Mouse (Mus musculus) erythroblast, adult 5-6 weeks (primary cell): ENCODE data around the gene Txk. TPM values are rescaled to one million over a fixed set of nuclear protein-coding genes. Genes with fewer than 3 reads are reported as not detected.

Experiments used
- ATAC-seq: replicated peaks from 2 replicates; pipeline ENCODE4 v1.8.0; 2016; ENCODE audit warnings: moderate number of reproducible peaks, mild to moderate bottlenecking, moderate TSS enrichment, inconsistent platforms; ENCODE audit not compliant: poor library complexity, low FRiP score, severe bottlenecking
- total RNA-seq, 2 experiments: library from RNA; stranded (forward) in 1 of 2; stranded (reverse) in 1 of 2; fragments of 150-400 nt in 1 of 2; fragments of 200-764, 138-1000 nt in 1 of 2; gene quantifications; 2 replicates each; pipeline versions ENCODE4 v1.2.3 to v1.2.4; 2015 to 2017; ENCODE audit warnings: low replicate concordance in 2 of 2

The Txk gene
- 0.63 TPM in 1 of 2 replicates, not detected in the other for total RNA-seq (2015; ENCODE audit: low replicate concordance)
- total RNA-seq (2017; ENCODE audit: low replicate concordance), result 0.68 and 1.4 TPM in 2 replicates

- ATAC-seq, result no peak
Observed at GRCm38 (mm10) chr5:72752585-72752984, at the start of gene Txk. Txk (minus strand) TSS chr5:72752777.

GRCm38 (mm10) chr5:72798563-72798962 is 46.0 kb upstream of the Txk start:
- no peak for ATAC-seq

- no peak for ATAC-seq
Observed at GRCm38 (mm10) chr5:72796186-72796613, 43.6 kb upstream of the Txk start.

GRCm38 (mm10) chr5:72793309-72793850 is 40.8 kb upstream of the Txk start:
- ATAC-seq, result no peak

GRCm38 (mm10) chr5:72791789-72792188 is 39.2 kb upstream of the Txk start:
- ATAC-seq, result no peak

- no peak for ATAC-seq
Observed at GRCm38 (mm10) chr5:72791386-72791785, 38.8 kb upstream of the Txk start.

GRCm38 (mm10) chr5:72785451-72785850 is 32.9 kb upstream of the Txk start:
- no peak for ATAC-seq

GRCm38 (mm10) chr5:72784719-72785118 is 32.1 kb upstream of the Txk start:
- no peak for ATAC-seq

GRCm38 (mm10) chr5:72783957-72784356 is 31.4 kb upstream of the Txk start:
- no peak for ATAC-seq

GRCm38 (mm10) chr5:72783123-72783522 is 30.5 kb upstream of the Txk start:
- no peak for ATAC-seq

- ATAC-seq, result no peak
Observed at GRCm38 (mm10) chr5:72781776-72782175, 29.2 kb upstream of the Txk start.

GRCm38 (mm10) chr5:72776595-72776994 is 24.0 kb upstream of the Txk start:
- ATAC-seq, result no peak

- no peak for ATAC-seq
Observed at GRCm38 (mm10) chr5:72776127-72776526, 23.6 kb upstream of the Txk start.

GRCm38 (mm10) chr5:72769841-72770240 is 17.3 kb upstream of the Txk start:
- no peak for ATAC-seq

- ATAC-seq, result no peak
Observed at GRCm38 (mm10) chr5:72763546-72763945, 11.0 kb upstream of the Txk start.

GRCm38 (mm10) chr5:72763025-72763424 is 10.4 kb upstream of the Txk start:
- no peak for ATAC-seq

- ATAC-seq, result no peak
Observed at GRCm38 (mm10) chr5:72761758-72762157, 9.2 kb upstream of the Txk start.

- no peak for ATAC-seq
Observed at GRCm38 (mm10) chr5:72761237-72761636, 8.7 kb upstream of the Txk start.

- no peak for ATAC-seq
Observed at GRCm38 (mm10) chr5:72758925-72759924, 6.6 kb upstream of the Txk start.

- ATAC-seq, result no peak
Observed at GRCm38 (mm10) chr5:72757155-72757773, 4.7 kb upstream of the Txk start.

GRCm38 (mm10) chr5:72755941-72756340 is 3.4 kb upstream of the Txk start:
- no peak for ATAC-seq
